Mouse (Mus musculus): ENCODE results near the gene Cyp4v3.

DNA sequence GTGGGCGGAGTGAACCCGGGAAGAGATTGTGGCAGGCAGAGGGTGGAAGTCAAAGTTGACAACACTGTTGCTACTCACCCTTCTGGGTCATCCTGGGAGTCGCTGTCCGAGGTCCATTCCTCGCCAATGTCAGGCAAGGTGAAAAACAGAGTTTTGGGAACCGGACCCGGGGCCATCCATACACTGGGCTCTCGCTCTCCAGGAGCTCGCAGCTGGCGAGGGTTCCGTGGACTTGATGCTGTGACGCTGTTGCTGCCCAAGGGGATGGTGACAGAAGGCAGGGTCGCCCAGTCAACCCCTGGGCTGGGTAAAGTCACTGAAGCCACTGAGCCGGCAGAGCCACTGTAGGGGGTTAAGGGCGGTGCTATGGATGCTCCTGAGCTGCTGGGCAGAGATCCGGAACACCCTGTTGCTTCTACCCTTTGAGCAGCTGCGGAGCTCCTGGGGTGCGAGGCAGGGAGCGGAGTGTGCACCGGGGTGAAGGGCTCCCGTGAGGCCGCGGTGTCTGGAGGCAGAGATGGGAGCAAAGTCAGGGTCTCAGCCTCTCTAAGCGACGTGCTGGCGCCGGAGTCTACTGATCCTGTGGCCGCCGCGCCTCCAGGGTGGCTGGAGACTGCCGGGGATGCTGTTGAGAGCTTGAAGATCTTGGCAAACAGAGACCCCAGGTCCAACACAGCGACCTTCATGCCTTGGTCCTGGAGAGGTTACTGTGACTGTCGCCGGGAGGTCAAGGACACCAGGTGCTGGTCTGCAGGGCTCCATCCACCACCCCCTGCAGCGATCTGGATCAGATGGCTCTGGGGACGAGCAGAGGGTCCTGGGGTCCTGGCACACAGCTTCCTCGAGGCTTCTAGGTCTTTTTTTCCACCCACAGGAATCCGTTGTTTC is 48.3 kb upstream of the Cyp4v3 start:
- no peak for TF ChIP-seq CTCF (IDR thresholded peaks at IDR 0.05; ENCODE audit: low read depth, low read length)
- TF ChIP-seq POLR2A (IDR thresholded peaks at IDR 0.05; ENCODE audit: insufficient read depth, low read length), result no peak
- no peak for TF ChIP-seq EP300 (IDR thresholded peaks at IDR 0.05; ENCODE audit: insufficient read depth, low read depth, low read length)
